Mouse (Mus musculus) intestine, postnatal 0 days (tissue): ENCODE data around the gene Mical2. TPM values are rescaled to one million over a fixed set of nuclear protein-coding genes. Genes with fewer than 3 reads are reported as not detected.

Experiments
- ATAC-seq: fragments of 200-750 bp; cut with Nextera tagmentation; 2 replicates; pipeline ENCODE4 v1.8.0; 2017; ENCODE audit warnings: mild to moderate bottlenecking, moderate TSS enrichment, moderate library complexity
- H3K27ac ChIP-seq: fragments of 300-500 bp; sonication (generic); 2 replicates; pipeline ENCODE4 v1.5.1; 2014; ENCODE audit warnings: mild to moderate bottlenecking, low read depth, low read length, moderate library complexity
- H3K27me3 ChIP-seq: fragments of 300-500 bp; sonication (generic); replicated peaks from 2 replicates; pipeline ENCODE4 v1.6.1; 2014; ENCODE audit warnings: low read length, mixed read lengths; ENCODE audit not compliant: control insufficient read depth, insufficient read depth
- H3K36me3 ChIP-seq: fragments of 300-500 bp; sonication (generic); 2 replicates; pipeline ENCODE4 v1.6.1; 2014; ENCODE audit warnings: mild to moderate bottlenecking, moderate library complexity; ENCODE audit not compliant: control insufficient read depth, insufficient read depth
- H3K4me1 ChIP-seq: fragments of 300-500 bp; sonication (generic); replicated peaks from 2 replicates; pipeline ENCODE4 v1.6.1; 2014; ENCODE audit warnings: antibody characterized with exemption, low read length, mixed read lengths; ENCODE audit not compliant: control insufficient read depth, insufficient read depth
- H3K4me2 ChIP-seq: fragments of 300-500 bp; sonication (generic); replicated peaks from 2 replicates; pipeline ENCODE4 v1.6.1; 2014; ENCODE audit warnings: low read depth, mild to moderate bottlenecking, moderate library complexity
- H3K4me3 ChIP-seq: fragments of 300-500 bp; sonication (generic); 2 replicates; pipeline ENCODE4 v1.5.1; 2014; ENCODE audit warnings: low read depth, low read length
- H3K9ac ChIP-seq: fragments of 300-500 bp; sonication (generic); 2 replicates; pipeline ENCODE4 v1.6.1; 2014; ENCODE audit warnings: mild to moderate bottlenecking, low read depth, low read length
- H3K9me3 ChIP-seq: fragments of 300-500 bp; sonication (generic); 2 replicates; pipeline ENCODE4 v1.6.1; 2016; ENCODE audit warnings: mixed run types; ENCODE audit not compliant: control insufficient read depth
- CTCF ChIP-seq: sonication (generic); IDR thresholded peaks from 2 replicates; pipeline ENCODE4 v1.5.1; 2016; ENCODE audit warnings: low read depth, mild to moderate bottlenecking, control low read depth, antibody characterized with exemption, moderate library complexity
- WGBS: fragments of 180-500 bp; shearing (Covaris S2); extraction: QIAGEN DNeasy Blood & Tissue Kit; methylation state at CpG from one replicate; pipeline ENCODE4 v1.1.7; 2014; 5-methylcytosine and 5-hydroxymethylcytosine counted together
- polyA plus RNA-seq: library from polyadenylated mRNA; unstranded; fragments of >200 nt; fragmentation: Nextera tagmentation; extraction: Ambion mirVana; gene quantifications from 2 replicates; pipeline ENCODE4 v1.2.1, GENCODE M21; 2015

The Mical2 gene
- polyA plus RNA-seq, 1 experiment from 2014 or later = 13.0 TPM

DNA sequence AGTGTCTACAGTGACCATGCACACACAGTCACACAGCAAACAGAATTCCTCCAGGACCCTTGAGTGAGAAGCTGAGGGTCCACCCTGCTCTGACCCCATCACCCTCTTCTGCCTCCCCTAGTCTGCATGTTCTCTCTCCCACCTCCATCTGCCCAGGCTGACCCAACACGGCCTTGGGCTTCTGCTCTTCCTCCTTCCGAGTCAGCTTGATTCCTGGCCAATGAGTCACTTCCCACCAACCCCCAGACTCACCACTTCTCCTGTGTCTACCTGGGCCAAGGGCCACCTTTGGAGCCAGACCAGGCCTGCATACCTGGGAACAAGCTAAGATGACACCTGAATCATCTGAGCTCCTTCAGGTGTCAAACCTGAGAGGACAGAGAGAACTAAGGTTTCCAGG, 151.0 kb downstream of the Mical2 start:
- Histone ChIP-seq H3K9me3 (no peaks in the 10 kb centered on the region), H3K4me2 (no peak overlapping the region), H3K9ac (no peak overlapping the region), H3K4me3 (no peak overlapping the region), H3K27ac (no peak overlapping the region; the same call in 1 of the 2 replicates), H3K27me3 (no peaks in the 10 kb centered on the region), H3K36me3 (peaks cover 12% of the 10 kb centered on the region; the same call in 1 of the 2 replicates), H3K4me1 (peaks cover 11% of the 10 kb centered on the region)
- WGBS = 58% methylated on average over 2 of the region's 2 CpGs
- ATAC-seq = no peak
- no peak for TF ChIP-seq CTCF

DNA sequence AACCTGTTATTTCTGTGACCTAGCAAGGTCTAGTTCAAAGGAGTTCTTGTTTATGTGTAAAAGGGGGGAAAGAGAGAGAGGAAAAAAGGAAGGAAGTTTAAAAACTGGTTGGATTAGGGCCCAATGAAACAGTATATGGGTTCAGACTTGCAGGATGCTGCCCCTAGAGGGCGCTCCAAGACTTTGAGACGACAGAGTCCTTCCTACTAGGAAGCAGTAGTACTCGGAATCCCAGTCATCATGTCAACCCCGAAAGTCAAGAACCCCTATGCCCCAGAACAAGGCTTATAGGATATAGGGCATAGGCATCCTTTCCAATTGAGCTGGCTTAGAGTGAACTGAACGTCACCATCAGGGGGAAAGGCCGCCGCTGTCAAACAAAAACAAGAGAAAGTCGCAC, 151.7 kb downstream of the Mical2 start:
- H3K9me3 ChIP-seq = no peaks in the 10 kb centered on the region
- no peak overlapping the region for H3K4me3 ChIP-seq
- no peak for ATAC-seq
- no peak overlapping the region for H3K27ac ChIP-seq
- H3K9ac ChIP-seq = no peak overlapping the region
- no peak overlapping the region for H3K4me2 ChIP-seq
- peaks cover 12% of the 10 kb centered on the region; the same call in 1 of the 2 replicates for H3K36me3 ChIP-seq
- WGBS = 43% methylated on average over 8 of the region's 8 CpGs
- no peaks in the 10 kb centered on the region for H3K27me3 ChIP-seq
- peaks cover 11% of the 10 kb centered on the region for H3K4me1 ChIP-seq
- TF ChIP-seq CTCF = peak; percentile 93

DNA sequence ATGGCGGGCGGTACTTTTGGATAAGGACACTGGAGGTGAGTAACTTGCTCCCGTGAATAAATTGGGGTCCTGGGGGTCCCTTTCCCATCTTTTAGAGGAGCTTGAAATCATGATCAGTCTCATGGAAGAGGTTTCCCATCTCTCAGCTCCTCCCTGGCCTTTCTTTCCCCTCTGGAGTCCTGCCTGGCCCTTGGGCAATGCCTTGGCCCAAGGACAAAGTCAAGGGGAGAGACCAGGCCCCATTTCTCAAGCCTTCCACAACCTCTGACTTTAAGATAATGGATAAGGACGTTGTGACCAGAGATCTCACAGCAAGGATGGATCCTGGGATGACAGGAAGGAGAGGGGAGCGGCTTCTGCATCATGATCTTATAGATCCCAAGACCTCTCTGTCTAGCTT, 152.4 kb downstream of the Mical2 start:
- no peak for TF ChIP-seq CTCF
- WGBS = 82% methylated on average over 5 of the region's 5 CpGs
- Histone ChIP-seq H3K9me3 (no peaks in the 10 kb centered on the region), H3K9ac (no peak overlapping the region), H3K36me3 (peaks cover 12% of the 10 kb centered on the region; the same call in 1 of the 2 replicates), H3K27me3 (no peaks in the 10 kb centered on the region), H3K27ac (no peak overlapping the region), H3K4me3 (no peak overlapping the region), H3K4me1 (peaks cover 11% of the 10 kb centered on the region; the same call in 1 of the 2 replicates), H3K4me2 (no peak overlapping the region)
- ATAC-seq = no peak

DNA sequence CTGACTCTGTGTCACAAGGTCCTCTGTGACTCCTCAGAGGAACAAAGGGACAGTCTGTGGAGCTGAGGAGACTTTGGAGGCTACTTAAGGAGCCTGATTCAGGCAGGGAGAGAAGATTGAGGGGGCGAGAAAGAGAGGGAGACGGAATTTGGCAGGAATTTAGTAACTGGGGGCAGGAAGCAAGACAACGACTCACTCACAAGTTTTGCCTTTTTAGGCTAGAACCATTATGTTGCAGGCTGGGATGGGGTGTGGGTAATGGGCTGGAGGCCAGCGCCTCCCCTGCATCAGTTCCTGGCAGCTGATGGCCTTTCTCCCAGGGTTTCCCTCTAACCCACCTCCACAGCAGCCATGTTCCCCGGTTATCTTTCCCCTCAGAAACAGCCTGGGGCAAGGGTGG, 152.8 kb downstream of the Mical2 start:
- no peak for ATAC-seq
- Histone ChIP-seq H3K9me3 (no peaks in the 10 kb centered on the region), H3K9ac (no peak overlapping the region), H3K4me1 (peaks cover 11% of the 10 kb centered on the region; the same call in 1 of the 2 replicates), H3K27me3 (no peaks in the 10 kb centered on the region), H3K4me2 (no peak overlapping the region), H3K36me3 (peaks cover 14% of the 10 kb centered on the region; the same call in 1 of the 2 replicates), H3K4me3 (no peak overlapping the region), H3K27ac (no peak overlapping the region)
- 71% methylated on average over 5 of the region's 5 CpGs for WGBS
- no peak for TF ChIP-seq CTCF

GRCm38 (mm10) chr7:112386521-112386920, 160.9 kb downstream of the Mical2 start:
- H3K36me3 ChIP-seq = peaks cover 4% of the 10 kb centered on the region; the same call in 1 of the 2 replicates
- no peak overlapping the region for H3K9ac ChIP-seq
- H3K27me3 ChIP-seq = no peaks in the 10 kb centered on the region
- no peak for ATAC-seq
- no peaks in the 10 kb centered on the region for H3K9me3 ChIP-seq
- TF ChIP-seq CTCF = no peak
- no peak overlapping the region for H3K4me2 ChIP-seq
- H3K4me1 ChIP-seq = no peaks in the 10 kb centered on the region
- no peak overlapping the region for H3K27ac ChIP-seq
- no peak overlapping the region for H3K4me3 ChIP-seq
- 49% methylated on average over 5 of the region's 5 CpGs for WGBS

GRCm38 (mm10) chr7:112387876-112388275, 162.2 kb downstream of the Mical2 start:
- H3K9ac ChIP-seq = no peak overlapping the region
- H3K4me2 ChIP-seq = no peak overlapping the region
- TF ChIP-seq CTCF = no peak
- no peak overlapping the region for H3K27ac ChIP-seq
- H3K36me3 ChIP-seq = 0 out of 2 replicates have a peak, but pooled peaks cover 3% of the 10 kb centered on the region
- H3K9me3 ChIP-seq = no peaks in the 10 kb centered on the region
- H3K4me1 ChIP-seq = no peaks in the 10 kb centered on the region
- H3K27me3 ChIP-seq = no peaks in the 10 kb centered on the region
- WGBS = 54% methylated on average over 5 of the region's 5 CpGs
- ATAC-seq = no peak
- H3K4me3 ChIP-seq = no peak overlapping the region
